Mouse (Mus musculus): ENCODE data around the gene Sertad3.

Sertad3 gene

GRCm38 (mm10) chr7:27473156-27473834 lies at the start of gene Sertad3:
Sertad3 (plus strand) TSS chr7:27473768.
- DNase-seq, result peak; percentile 97

DNA sequence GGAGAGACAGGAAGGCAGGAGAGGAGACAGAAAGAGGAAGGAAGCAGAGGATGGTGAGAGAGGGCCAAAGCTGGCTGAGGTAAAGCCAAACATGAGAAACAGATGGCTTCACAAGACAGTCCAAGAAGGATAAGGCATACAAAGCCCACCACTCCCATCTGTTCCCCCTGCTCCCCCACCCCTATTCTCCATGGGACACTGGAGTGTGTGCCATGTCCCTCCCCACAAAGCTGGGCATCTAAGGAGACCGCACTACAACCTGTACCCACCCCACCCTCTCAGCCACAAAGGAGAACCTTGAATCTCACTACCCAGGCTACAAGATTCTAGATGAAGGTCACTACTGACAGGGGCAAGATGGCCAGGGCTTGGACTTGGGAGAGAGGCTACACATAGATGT lies 46.2 kb upstream of the Sertad3 start:
- no peak for DNase-seq

GRCm38 (mm10) chr7:27428002-27428401 lies 45.6 kb upstream of the Sertad3 start:
- DNase-seq, result no peak

DNA sequence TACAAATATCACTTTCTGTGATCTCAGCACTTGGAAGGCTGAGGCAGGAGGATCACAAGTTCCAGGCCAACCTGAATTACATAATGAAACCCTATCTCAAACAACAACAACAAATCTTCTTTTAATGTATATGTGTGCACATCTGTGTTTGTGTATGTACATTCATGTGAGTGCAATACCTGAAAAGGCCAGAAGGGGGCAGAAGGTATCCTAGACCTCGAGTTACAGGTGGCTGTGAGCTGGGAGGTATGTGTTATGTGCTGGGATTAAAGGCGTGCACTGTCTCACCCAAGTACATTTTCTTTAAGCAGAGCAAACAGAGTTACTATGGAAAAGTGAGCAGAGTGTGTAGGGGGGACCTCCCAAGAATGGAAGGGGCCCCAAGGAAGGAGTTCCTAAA lies 44.4 kb upstream of the Sertad3 start:
- DNase-seq, result no peak

DNA sequence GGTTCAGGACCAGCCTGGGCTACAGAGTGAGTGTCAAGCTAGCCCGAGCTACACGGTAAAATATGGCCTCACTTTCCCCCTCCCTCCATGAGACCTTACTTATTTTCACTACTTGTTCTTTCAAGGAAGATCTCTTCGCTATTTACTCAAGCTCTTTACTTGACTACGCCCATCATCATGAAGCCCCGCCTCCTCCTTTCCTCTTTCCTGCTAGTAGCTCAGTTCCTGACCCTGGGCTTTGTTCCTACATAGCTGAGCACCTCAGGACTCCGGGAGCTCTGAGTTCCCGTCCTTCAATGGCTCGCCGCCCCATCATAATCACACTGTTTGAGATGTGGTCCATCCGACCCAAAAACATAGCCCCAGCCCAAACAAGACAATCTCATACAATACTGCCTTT lies 40.2 kb upstream of the Sertad3 start:
- DNase-seq, result no peak

- DNase-seq, result no peak
Observed at GRCm38 (mm10) chr7:27433794-27434193, 39.8 kb upstream of the Sertad3 start.

GRCm38 (mm10) chr7:27437544-27437943 lies 36.0 kb upstream of the Sertad3 start:
- DNase-seq, result peak; percentile 53

DNA sequence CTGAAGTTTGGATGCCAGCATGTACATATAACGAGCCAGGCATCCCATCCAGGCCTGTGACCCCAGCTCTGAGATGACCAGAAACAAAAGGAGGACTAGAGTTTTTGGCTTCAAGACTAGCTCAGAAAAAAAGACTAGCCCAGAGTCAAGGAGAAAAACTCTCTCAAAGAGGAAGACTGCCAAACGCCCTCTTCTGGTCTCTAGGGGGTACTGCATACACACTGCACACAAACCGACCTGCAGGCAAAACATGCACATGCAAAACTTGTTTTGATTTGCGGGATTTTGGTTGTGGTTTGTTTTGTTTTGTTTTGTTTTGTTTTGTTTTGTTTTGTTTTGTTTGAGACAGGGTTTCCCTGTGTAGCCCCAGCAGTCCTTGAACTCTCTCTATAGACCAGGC lies 33.6 kb upstream of the Sertad3 start:
- no peak for DNase-seq

GRCm38 (mm10) chr7:27446051-27446450 lies 27.5 kb upstream of the Sertad3 start:
- no peak for DNase-seq

GRCm38 (mm10) chr7:27446521-27447418 lies 26.8 kb upstream of the Sertad3 start:
- no peak for DNase-seq

GRCm38 (mm10) chr7:27447419-27448286 lies 25.9 kb upstream of the Sertad3 start, which contains the start of the genes Sptbn4 and Blvrb:
Sptbn4 (minus strand) TSS chr7:27447686.
Blvrb (plus strand) TSS chr7:27447978.
- peak; percentile 96 for DNase-seq

GRCm38 (mm10) chr7:27448421-27449206 lies 25.0 kb upstream of the Sertad3 start:
- DNase-seq, result no peak

GRCm38 (mm10) chr7:27449256-27449862 lies 24.2 kb upstream of the Sertad3 start:
- peak; percentile 53 for DNase-seq

DNA sequence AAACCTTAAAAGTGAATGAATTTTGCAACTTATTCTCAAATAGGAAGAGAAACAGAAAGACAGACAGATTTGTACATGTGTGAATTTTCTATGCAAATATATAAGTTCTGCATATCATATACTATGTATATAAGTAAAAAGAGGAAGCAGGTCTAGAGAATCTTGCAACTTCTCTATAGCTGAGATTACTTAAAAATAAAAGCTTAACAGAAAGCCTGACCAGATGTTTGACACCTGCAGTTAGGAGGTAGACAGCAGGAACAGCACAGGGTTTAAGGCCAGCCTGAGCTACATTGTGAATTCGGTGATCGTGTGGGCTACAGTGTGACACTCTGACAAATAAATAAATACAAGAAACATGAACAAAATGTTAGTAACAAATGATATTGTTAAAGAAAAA lies 22.2 kb upstream of the Sertad3 start:
- DNase-seq, result no peak

GRCm38 (mm10) chr7:27452206-27452770 lies 21.3 kb upstream of the Sertad3 start:
- DNase-seq, result no peak

- no peak for DNase-seq
Observed at GRCm38 (mm10) chr7:27454461-27455121, 19.0 kb upstream of the Sertad3 start.

GRCm38 (mm10) chr7:27455273-27455672 lies 18.3 kb upstream of the Sertad3 start:
- DNase-seq, result no peak

GRCm38 (mm10) chr7:27458614-27459013 lies 15.0 kb upstream of the Sertad3 start:
- DNase-seq, result no peak

GRCm38 (mm10) chr7:27459640-27460039 lies 13.9 kb upstream of the Sertad3 start:
- DNase-seq, result no peak

- DNase-seq, result no peak
Observed at GRCm38 (mm10) chr7:27460477-27460876, 13.1 kb upstream of the Sertad3 start.

GRCm38 (mm10) chr7:27467648-27468047 lies 5.9 kb upstream of the Sertad3 start:
- DNase-seq, result no peak

Measured in thymus, postnatal 25 days (tissue).